Mouse (Mus musculus): ENCODE data around the gene Pex11g. TPM values are rescaled to one million over a fixed set of nuclear protein-coding genes. Genes with fewer than 3 reads are reported as not detected.

Gene Pex11g
- polyA plus RNA-seq, 1 experiment = 2.6 TPM

- TF ChIP-seq POLR2A (IDR thresholded peaks at IDR 0.05; ENCODE audit: low read depth, low read length) = no peak
- no peak overlapping the region for H3K27ac ChIP-seq (ENCODE audit: insufficient read depth, low read length)
- no peak overlapping the region for H3K4me3 ChIP-seq (ENCODE audit: extremely low read depth, insufficient read depth, insufficient read length)
- no peak for DNase-seq (ENCODE audit: low read depth in 1 of 2, low spot score in 2 of 2)
- 96% methylated on average over 2 of the region's 2 CpGs for WGBS
- H3K27me3 ChIP-seq (ENCODE audit: control insufficient read depth, insufficient read depth, low read length) = no peaks in the 10 kb centered on the region
- H3K4me1 ChIP-seq (ENCODE audit: control insufficient read depth, insufficient read depth, insufficient read length) = no peaks in the 10 kb centered on the region
- no peaks in the 10 kb centered on the region for H3K36me3 ChIP-seq (ENCODE audit: control insufficient read depth, insufficient read depth, low read length)
Observed at GRCm38 (mm10) chr8:3463248-3463647, 4.2 kb downstream of the Pex11g start.

GRCm38 (mm10) chr8:3451992-3452391, 15.5 kb downstream of the Pex11g start:
- WGBS = 98% methylated on average over 25 of the region's 25 CpGs
- Histone ChIP-seq H3K27ac (ENCODE audit: insufficient read depth, low read length) (no peak overlapping the region), H3K4me1 (ENCODE audit: control insufficient read depth, insufficient read depth, insufficient read length) (no peaks in the 10 kb centered on the region), H3K27me3 (ENCODE audit: control insufficient read depth, insufficient read depth, low read length) (no peaks in the 10 kb centered on the region), H3K4me3 (ENCODE audit: extremely low read depth, insufficient read depth, insufficient read length) (no peak overlapping the region), H3K36me3 (ENCODE audit: control insufficient read depth, insufficient read depth, low read length) (peaks cover 70% of the 10 kb centered on the region)
- TF ChIP-seq POLR2A (IDR thresholded peaks at IDR 0.05; ENCODE audit: low read depth, low read length) = no peak
- no peak for TF ChIP-seq CTCF (IDR thresholded peaks at IDR 0.05; ENCODE audit: extremely low read depth, insufficient read depth, insufficient read length, insufficient replicate concordance)
- DNase-seq (ENCODE audit: low read depth in 1 of 2, low spot score in 2 of 2) = no peak

- H3K4me1 ChIP-seq (ENCODE audit: control insufficient read depth, insufficient read depth, insufficient read length) = no peaks in the 10 kb centered on the region
- no peaks in the 10 kb centered on the region for H3K27me3 ChIP-seq (ENCODE audit: control insufficient read depth, insufficient read depth, low read length)
- no peak overlapping the region for H3K27ac ChIP-seq (ENCODE audit: insufficient read depth, low read length)
- TF ChIP-seq CTCF (IDR thresholded peaks at IDR 0.05; ENCODE audit: extremely low read depth, insufficient read depth, insufficient read length, insufficient replicate concordance) = peak; percentile 90
- no peak for TF ChIP-seq POLR2A (IDR thresholded peaks at IDR 0.05; ENCODE audit: low read depth, low read length)
- DNase-seq (ENCODE audit: low read depth in 1 of 2, low spot score in 2 of 2) = peak; percentile 8 to 29
- H3K4me3 ChIP-seq (ENCODE audit: extremely low read depth, insufficient read depth, insufficient read length) = no peak overlapping the region
- peaks cover 76% of the 10 kb centered on the region for H3K36me3 ChIP-seq (ENCODE audit: control insufficient read depth, insufficient read depth, low read length)
- 54% methylated on average over 5 of the region's 5 CpGs for WGBS
Observed at GRCm38 (mm10) chr8:3450670-3451069, 16.8 kb downstream of the Pex11g start.

- no peak for TF ChIP-seq CTCF (IDR thresholded peaks at IDR 0.05; ENCODE audit: extremely low read depth, insufficient read depth, insufficient read length, insufficient replicate concordance)
- TF ChIP-seq POLR2A (IDR thresholded peaks at IDR 0.05; ENCODE audit: low read depth, low read length) = no peak
- H3K36me3 ChIP-seq (ENCODE audit: control insufficient read depth, insufficient read depth, low read length) = peaks cover 73% of the 10 kb centered on the region
- no peak overlapping the region for H3K4me3 ChIP-seq (ENCODE audit: extremely low read depth, insufficient read depth, insufficient read length)
- no peak for DNase-seq (ENCODE audit: low read depth in 1 of 2, low spot score in 2 of 2)
- 92% methylated on average over 2 of the region's 2 CpGs for WGBS
- H3K27ac ChIP-seq (ENCODE audit: insufficient read depth, low read length) = no peak overlapping the region
- no peaks in the 10 kb centered on the region for H3K27me3 ChIP-seq (ENCODE audit: control insufficient read depth, insufficient read depth, low read length)
- H3K4me1 ChIP-seq (ENCODE audit: control insufficient read depth, insufficient read depth, insufficient read length) = no peaks in the 10 kb centered on the region
Observed at GRCm38 (mm10) chr8:3449226-3449625, 18.3 kb downstream of the Pex11g start.

GRCm38 (mm10) chr8:3439510-3439909, 28.0 kb downstream of the Pex11g start:
- 91% methylated on average over 12 of the region's 12 CpGs for WGBS
- Histone ChIP-seq H3K27ac (ENCODE audit: insufficient read depth, low read length) (no peak overlapping the region), H3K36me3 (ENCODE audit: control insufficient read depth, insufficient read depth, low read length) (peaks cover 73% of the 10 kb centered on the region), H3K27me3 (ENCODE audit: control insufficient read depth, insufficient read depth, low read length) (no peaks in the 10 kb centered on the region), H3K4me1 (ENCODE audit: control insufficient read depth, insufficient read depth, insufficient read length) (no peaks in the 10 kb centered on the region), H3K4me3 (ENCODE audit: extremely low read depth, insufficient read depth, insufficient read length) (no peak overlapping the region)
- TF ChIP-seq CTCF (IDR thresholded peaks at IDR 0.05; ENCODE audit: extremely low read depth, insufficient read depth, insufficient read length, insufficient replicate concordance) (peak; percentile 33; the same call in 1 of the 2 replicates), POLR2A (IDR thresholded peaks at IDR 0.05; ENCODE audit: low read depth, low read length) (no peak)
- DNase-seq (ENCODE audit: low read depth in 1 of 2, low spot score in 2 of 2) = no peak

- Histone ChIP-seq H3K4me1 (ENCODE audit: control insufficient read depth, insufficient read depth, insufficient read length) (no peaks in the 10 kb centered on the region), H3K27me3 (ENCODE audit: control insufficient read depth, insufficient read depth, low read length) (no peaks in the 10 kb centered on the region), H3K27ac (ENCODE audit: insufficient read depth, low read length) (no peak overlapping the region), H3K36me3 (ENCODE audit: control insufficient read depth, insufficient read depth, low read length) (peaks cover 81% of the 10 kb centered on the region), H3K4me3 (ENCODE audit: extremely low read depth, insufficient read depth, insufficient read length) (no peak overlapping the region)
- no peak for DNase-seq (ENCODE audit: low read depth in 1 of 2, low spot score in 2 of 2)
- TF ChIP-seq CTCF (IDR thresholded peaks at IDR 0.05; ENCODE audit: extremely low read depth, insufficient read depth, insufficient read length, insufficient replicate concordance) (no peak), POLR2A (IDR thresholded peaks at IDR 0.05; ENCODE audit: low read depth, low read length) (no peak)
- 90% methylated on average over 6 of the region's 6 CpGs for WGBS
Observed at GRCm38 (mm10) chr8:3436492-3436891, 31.0 kb downstream of the Pex11g start.

- WGBS = 90% methylated on average over 3 of the region's 3 CpGs
- TF ChIP-seq CTCF (IDR thresholded peaks at IDR 0.05; ENCODE audit: extremely low read depth, insufficient read depth, insufficient read length, insufficient replicate concordance) (no peak), POLR2A (IDR thresholded peaks at IDR 0.05; ENCODE audit: low read depth, low read length) (no peak)
- Histone ChIP-seq H3K27me3 (ENCODE audit: control insufficient read depth, insufficient read depth, low read length) (no peaks in the 10 kb centered on the region), H3K27ac (ENCODE audit: insufficient read depth, low read length) (no peak overlapping the region), H3K36me3 (ENCODE audit: control insufficient read depth, insufficient read depth, low read length) (peaks cover 73% of the 10 kb centered on the region), H3K4me1 (ENCODE audit: control insufficient read depth, insufficient read depth, insufficient read length) (no peaks in the 10 kb centered on the region), H3K4me3 (ENCODE audit: extremely low read depth, insufficient read depth, insufficient read length) (no peak overlapping the region)
- no peak for DNase-seq (ENCODE audit: low read depth in 1 of 2, low spot score in 2 of 2)
Observed at GRCm38 (mm10) chr8:3431113-3431512, 36.4 kb downstream of the Pex11g start.

Data from spleen, adult 2 months (tissue).